Mouse (Mus musculus) spleen, adult 2 months (tissue): ENCODE measurements at regions not wholly inside any gene's neighbourhood (a gene's known extent, or its start where the extent isn't known, plus 50 kb on each side); places are given as distances from the start of the nearest gene placed in this dataset.

Experiments
- DNase-seq, 2 experiments: peaks; one replicate each; pipeline versions ENCODE4 v3.0.0 to v3.0.0-alpha.2; 2012 to 2021; ENCODE audit warnings: low spot score in 2 of 2, low read depth in 1 of 2
- H3K27ac ChIP-seq: fragments of 200-500 bp; 2 replicates; pipeline ENCODE4 v1.5.1; 2012; ENCODE audit warnings: low read length, inconsistent platforms; ENCODE audit not compliant: insufficient read depth
- H3K27me3 ChIP-seq: fragments of 200-500 bp; 2 replicates; pipeline ENCODE4 v1.6.1; 2012; ENCODE audit warnings: mild to moderate bottlenecking, moderate library complexity, low read length, inconsistent platforms; ENCODE audit not compliant: control insufficient read depth, insufficient read depth
- H3K36me3 ChIP-seq: fragments of 200-500 bp; 2 replicates; pipeline ENCODE4 v1.6.1; 2012; ENCODE audit warnings: mild to moderate bottlenecking, low read length, inconsistent platforms; ENCODE audit not compliant: control insufficient read depth, insufficient read depth
- H3K4me1 ChIP-seq: fragments of 200-500 bp; 2 replicates; pipeline ENCODE4 v1.6.1; 2011; ENCODE audit warnings: inconsistent platforms; ENCODE audit not compliant: control insufficient read depth, insufficient read depth, insufficient read length
- H3K4me3 ChIP-seq: fragments of 200-500 bp; 2 replicates; pipeline ENCODE4 v1.5.1; 2011; ENCODE audit warnings: mild to moderate bottlenecking, inconsistent platforms; ENCODE audit not compliant: insufficient read depth, insufficient read length; ENCODE audit errors: extremely low read depth
- CTCF ChIP-seq: fragments of 200-500 bp; IDR thresholded peaks from 2 replicates; pipeline ENCODE4 v1.5.1; 2011; ENCODE audit warnings: mild to moderate bottlenecking, inconsistent platforms; ENCODE audit not compliant: insufficient read depth, insufficient read length, insufficient replicate concordance; ENCODE audit errors: extremely low read depth
- POLR2A ChIP-seq: fragments of 200-500 bp; IDR thresholded peaks from 2 replicates; pipeline ENCODE4 v1.6.1; 2011; ENCODE audit warnings: low read depth, low read length, inconsistent platforms
- WGBS: fragments of 180-500 bp; shearing (Covaris S2); methylation state at CpG from one replicate; pipeline ENCODE4 v1.1.7; 2018; 5-methylcytosine and 5-hydroxymethylcytosine counted together

DNA sequence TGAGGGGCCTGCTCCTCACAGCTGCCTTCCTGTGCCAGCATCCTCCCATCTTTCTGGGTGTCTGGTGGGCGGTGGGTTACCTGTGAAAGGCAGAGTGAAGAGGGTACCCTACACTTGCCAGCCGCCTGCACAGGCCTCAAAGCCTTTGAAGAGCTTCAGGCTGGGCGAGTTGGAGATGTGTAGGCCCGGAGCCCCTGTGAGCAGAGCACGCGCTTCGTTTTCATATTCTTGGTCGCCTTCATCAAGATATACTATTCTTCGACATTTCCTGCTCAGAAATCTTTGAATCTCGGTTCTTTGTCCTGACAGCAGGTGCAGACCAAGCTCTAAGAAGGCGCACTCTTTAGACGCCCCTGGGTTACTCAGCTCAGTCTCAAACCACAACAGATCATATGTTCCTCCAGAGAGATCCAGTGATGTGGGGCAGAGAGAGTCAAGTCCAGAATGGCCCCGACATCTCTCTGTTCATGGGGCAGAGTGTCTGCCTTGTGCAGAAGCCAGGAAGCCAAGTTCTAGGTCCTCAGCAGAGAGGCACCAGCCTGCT lies 170.7 kb upstream of the Id2 start:
- TF ChIP-seq CTCF (no peak), POLR2A (no peak)
- 43% methylated on average over 13 of the region's 13 CpGs for WGBS
- Histone ChIP-seq H3K4me3 (no peak overlapping the region), H3K27me3 (no peaks in the 10 kb centered on the region), H3K36me3 (no peaks in the 10 kb centered on the region), H3K27ac (peak overlapping the region; percentile 39), H3K4me1 (peaks cover 23% of the 10 kb centered on the region; the same call in 1 of the 2 replicates)
- DNase-seq, result no peak

DNA sequence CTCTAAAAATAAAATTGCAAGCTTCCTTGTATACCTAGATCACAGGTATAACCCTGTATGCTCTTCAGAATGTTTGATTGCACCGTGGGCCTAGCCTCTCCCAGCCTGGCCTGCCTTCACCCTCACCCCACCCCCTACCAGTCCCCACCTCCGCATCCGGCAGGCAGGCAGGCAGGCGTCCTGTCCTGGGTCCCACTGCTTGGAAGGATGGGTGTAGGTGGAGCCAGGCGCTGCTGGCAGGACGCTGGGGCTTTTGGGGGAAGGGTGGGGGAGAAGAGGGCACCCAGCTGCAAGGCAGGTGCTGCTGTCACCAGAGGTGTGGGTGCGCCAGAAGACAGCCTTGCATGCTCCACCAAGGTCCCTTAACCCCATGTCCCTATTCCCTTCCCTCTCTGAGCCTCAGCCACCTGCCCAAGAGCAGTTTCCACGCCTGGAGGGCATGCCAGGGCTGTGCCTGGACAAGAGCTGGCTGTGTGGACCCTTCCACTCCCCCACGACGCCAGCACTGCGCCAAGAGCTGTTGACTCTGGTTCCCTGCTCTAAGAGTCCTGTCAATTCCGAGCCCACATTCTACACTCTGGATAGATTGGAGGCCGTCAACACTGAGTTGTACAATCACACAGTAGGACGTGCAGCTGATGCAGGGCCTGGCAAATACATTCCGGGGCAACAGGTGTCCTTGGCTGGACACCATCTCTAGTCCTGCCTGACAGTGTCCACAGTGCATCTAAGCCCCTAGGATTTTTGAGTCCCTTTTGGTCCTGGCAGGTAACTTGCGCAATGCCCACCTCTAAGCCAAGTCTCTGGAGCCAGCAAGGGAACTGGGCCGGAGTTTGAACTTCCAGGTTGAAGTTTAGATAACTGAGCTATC lies 170.0 kb upstream of the Id2 start:
- Histone ChIP-seq H3K36me3 (no peaks in the 10 kb centered on the region), H3K4me3 (no peak overlapping the region), H3K27ac (0 out of 2 replicates have a peak overlapping the region, but pooled peaks have one; percentile 30), H3K4me1 (peaks cover 23% of the 10 kb centered on the region; the same call in 1 of the 2 replicates), H3K27me3 (no peaks in the 10 kb centered on the region)
- no peak for TF ChIP-seq POLR2A
- WGBS, result 72% methylated on average over 17 of the region's 17 CpGs
- peak in 1 of 2 experiments; percentile 21 for DNase-seq

DNA sequence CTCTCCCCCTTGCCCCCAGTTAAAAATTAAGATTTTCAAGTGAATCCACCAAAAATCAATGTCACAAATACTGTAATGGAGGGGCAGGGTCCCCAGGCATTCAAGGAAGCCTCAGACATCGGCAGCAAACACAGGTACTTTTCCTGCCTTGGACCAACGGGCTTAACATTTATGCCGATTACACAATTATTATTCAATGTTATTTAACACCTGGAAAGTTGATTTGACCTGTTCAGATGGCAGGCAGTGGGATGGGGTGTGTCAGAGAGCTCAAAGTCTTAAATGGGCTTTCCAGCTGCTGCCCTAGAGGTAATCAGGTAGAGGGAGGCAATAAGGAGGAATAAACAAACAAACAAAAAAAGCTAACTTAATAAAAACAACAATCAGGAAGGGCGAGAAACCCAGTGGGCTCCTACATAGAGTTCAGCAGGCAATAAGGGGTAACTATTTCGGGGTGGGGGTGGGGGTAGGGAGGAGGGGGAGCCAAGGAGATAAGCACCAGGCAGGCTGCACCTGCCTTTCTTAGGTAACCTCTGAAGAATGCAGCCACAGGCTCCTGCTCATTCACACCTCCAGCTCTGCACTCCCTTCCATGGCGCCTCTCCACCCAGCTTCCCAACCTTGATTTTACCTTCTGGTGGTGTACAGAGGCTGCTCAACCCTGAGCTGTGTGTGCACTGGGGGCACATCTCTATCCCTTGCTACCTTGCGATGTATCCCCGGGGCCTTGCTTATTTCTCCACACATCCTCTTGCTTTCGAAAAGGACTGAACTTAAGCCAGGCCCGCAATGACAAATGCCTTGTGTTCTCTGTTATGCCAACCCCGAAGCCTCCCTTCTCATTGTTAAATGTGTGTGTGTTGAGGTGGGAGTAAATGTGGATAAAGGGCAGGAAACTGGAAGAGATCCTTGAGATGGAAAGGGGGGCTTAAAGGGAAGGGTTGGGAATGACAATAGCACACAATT lies 168.9 kb upstream of the Id2 start:
- no peak overlapping the region for H3K4me3 ChIP-seq
- no peak overlapping the region for H3K27ac ChIP-seq
- TF ChIP-seq POLR2A (no peak), CTCF (no peak)
- WGBS, result 90% methylated on average over 11 of the region's 11 CpGs
- H3K36me3 ChIP-seq, result no peaks in the 10 kb centered on the region
- peaks cover 23% of the 10 kb centered on the region; the same call in 1 of the 2 replicates for H3K4me1 ChIP-seq
- no peaks in the 10 kb centered on the region for H3K27me3 ChIP-seq
- DNase-seq, result no peak

DNA sequence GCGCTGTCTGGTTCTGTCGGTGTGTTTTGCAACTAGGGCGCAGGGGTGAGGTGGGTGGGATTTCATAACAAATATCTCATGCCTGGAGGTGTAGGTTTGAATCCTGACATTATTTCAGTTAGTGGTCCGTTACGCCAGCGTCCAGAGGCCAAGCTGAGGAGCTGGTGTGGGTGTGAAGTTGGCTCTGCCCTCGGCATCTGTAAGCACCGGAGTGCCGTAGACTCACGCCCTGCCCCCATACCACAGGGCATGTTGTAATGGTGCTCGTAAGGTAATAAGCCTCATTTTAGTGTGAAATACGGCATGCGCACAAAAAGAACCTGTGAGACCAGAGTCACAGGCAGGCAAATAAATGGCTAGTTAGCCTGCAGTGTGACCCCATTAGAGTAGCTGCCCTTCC lies 168.1 kb upstream of the Id2 start:
- TF ChIP-seq POLR2A (no peak), CTCF (no peak)
- H3K4me3 ChIP-seq, result no peak overlapping the region
- no peak overlapping the region for H3K27ac ChIP-seq
- no peak for DNase-seq
- no peaks in the 10 kb centered on the region for H3K27me3 ChIP-seq
- peaks cover 23% of the 10 kb centered on the region; the same call in 1 of the 2 replicates for H3K4me1 ChIP-seq
- H3K36me3 ChIP-seq, result no peaks in the 10 kb centered on the region
- 95% methylated on average over 13 of the region's 13 CpGs for WGBS

DNA sequence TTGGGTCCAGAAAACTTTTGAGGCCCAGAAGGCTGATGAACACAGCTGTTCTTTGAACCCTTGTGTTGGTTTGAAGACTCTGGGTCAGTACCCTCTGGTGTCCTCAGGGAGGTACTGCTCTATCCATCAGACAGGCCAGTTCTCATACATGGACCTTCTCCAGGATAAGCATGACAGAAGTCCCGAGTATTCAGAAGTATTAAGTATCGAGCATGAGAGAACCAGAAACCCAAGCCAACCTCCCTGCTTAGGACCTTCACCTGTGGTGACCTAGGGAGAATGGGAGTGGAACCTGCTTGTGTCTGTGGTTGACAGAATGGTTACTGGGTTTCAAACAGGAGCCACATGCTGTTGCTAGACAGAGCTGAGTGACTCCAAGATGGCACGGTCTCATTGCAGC lies 167.5 kb upstream of the Id2 start:
- DNase-seq, result no peak
- H3K4me3 ChIP-seq, result no peak overlapping the region
- H3K27me3 ChIP-seq, result no peaks in the 10 kb centered on the region
- H3K36me3 ChIP-seq, result no peaks in the 10 kb centered on the region
- H3K27ac ChIP-seq, result no peak overlapping the region
- peaks cover 19% of the 10 kb centered on the region; the same call in 1 of the 2 replicates for H3K4me1 ChIP-seq
- TF ChIP-seq CTCF, result no peak
- TF ChIP-seq POLR2A, result no peak
- 91% methylated on average over 3 of the region's 3 CpGs for WGBS

DNA sequence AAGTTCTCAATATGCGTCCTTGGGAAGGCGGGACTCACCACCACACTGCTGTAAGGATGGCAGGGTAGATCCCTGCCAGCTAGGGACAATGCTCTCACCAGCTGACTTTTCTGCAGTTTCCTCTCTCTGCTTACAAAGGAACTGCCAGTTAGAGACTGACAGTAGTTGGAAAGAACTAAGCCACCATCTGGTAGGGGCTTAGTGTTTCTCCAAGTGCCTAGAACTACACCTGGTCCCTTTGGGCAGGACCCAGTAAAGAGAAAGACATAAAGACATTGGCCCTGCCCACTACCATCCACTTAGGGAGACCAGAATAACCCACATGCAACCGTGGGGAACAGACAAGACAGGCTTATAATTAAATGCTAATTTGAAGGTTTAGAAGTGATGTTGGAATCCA lies 165.5 kb upstream of the Id2 start:
- Histone ChIP-seq H3K27me3 (no peaks in the 10 kb centered on the region), H3K4me1 (peaks cover 7% of the 10 kb centered on the region; the same call in 1 of the 2 replicates), H3K4me3 (no peak overlapping the region), H3K27ac (no peak overlapping the region), H3K36me3 (no peaks in the 10 kb centered on the region)
- no peak for DNase-seq
- no peak for TF ChIP-seq CTCF
- TF ChIP-seq POLR2A, result no peak
- WGBS, result 78% methylated on average over 3 of the region's 3 CpGs
